Mouse (Mus musculus): ENCODE data around the gene Dock1.

DNA sequence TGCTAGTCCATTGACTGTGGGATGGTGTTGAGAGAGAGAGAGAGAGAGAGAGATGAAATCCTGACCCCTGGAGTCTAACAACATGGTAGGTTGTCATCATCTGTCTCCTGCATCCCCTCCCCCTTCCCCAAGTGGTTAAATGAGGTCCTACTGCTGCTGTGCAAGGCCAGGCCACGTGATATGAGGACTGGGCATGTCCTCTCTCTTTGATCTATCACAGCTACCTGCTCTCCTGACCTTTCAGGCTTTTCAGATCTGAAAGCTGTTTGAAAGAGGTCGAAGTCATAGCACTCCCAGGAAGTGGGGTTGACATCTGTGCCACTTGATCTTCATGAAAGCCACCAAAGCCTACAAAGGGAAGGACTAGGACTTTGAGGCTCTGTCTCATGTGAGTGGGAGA is 365.2 kb downstream of the Dock1 start:
- TF ChIP-seq POLR2A (IDR thresholded peaks at IDR 0.05; ENCODE audit: extremely low read depth, insufficient read depth, low read length) (no peak), CTCF (IDR thresholded peaks at IDR 0.05; ENCODE audit: extremely low read depth, insufficient read depth, low read length) (no peak)
